Mouse (Mus musculus) CH12.LX (cell line): ENCODE results near the gene Slc5a8. TPM values are rescaled to one million over a fixed set of nuclear protein-coding genes. Genes with fewer than 3 reads are reported as not detected.
A peak's percentile ranks its signal among the peaks of the same experiment; 100 is the strongest.

ENCODE experiments used
- DNase-seq: peaks from one replicate; pipeline ENCODE4 v3.0.0-alpha.2; 2013; ENCODE audit errors: extremely low read depth
- H3K27ac ChIP-seq: 2 replicates; pipeline ENCODE4 v1.5.1; 2012; ENCODE audit warnings: low read depth, mild to moderate bottlenecking, control low read depth, moderate library complexity; ENCODE audit not compliant: insufficient read depth
- H3K27me3 ChIP-seq: replicated peaks from 2 replicates; pipeline ENCODE3; 2012; ENCODE audit warnings: inconsistent platforms
- H3K36me3 ChIP-seq, 2 experiments: replicated peaks in 1 of 2; 2 replicates each; pipeline versions ENCODE3 to v1.6.1; 2012; ENCODE audit warnings: inconsistent platforms in 1 of 2, low read length in 1 of 2, mild to moderate bottlenecking in 1 of 2, mixed read lengths in 1 of 2, moderate library complexity in 1 of 2; ENCODE audit not compliant: control insufficient read depth in 1 of 2, insufficient read depth in 1 of 2
- H3K4me1 ChIP-seq, 2 experiments: 2 replicates each; pipeline ENCODE4 v1.6.1; 2012; ENCODE audit warnings: inconsistent platforms in 1 of 2, moderate library complexity in 1 of 2; ENCODE audit not compliant: insufficient read depth in 2 of 2, control insufficient read depth in 1 of 2
- H3K4me2 ChIP-seq: 2 replicates; pipeline ENCODE4 v1.6.1; 2012; ENCODE audit warnings: low read depth, mild to moderate bottlenecking, control low read depth; ENCODE audit not compliant: poor library complexity, insufficient read depth, severe bottlenecking
- H3K4me3 ChIP-seq, 3 experiments: fragments of 150-350 bp in 1 of 3; sonication (generic) in 1 of 3; replicated peaks in 1 of 3; 2 replicates each; pipeline versions ENCODE3 to v1.5.1; 2011 to 2012; ENCODE audit warnings: low read depth in 2 of 3, low read length in 2 of 3, mild to moderate bottlenecking in 2 of 3, moderate library complexity in 2 of 3, control low read depth in 1 of 3, improper control_type of control experiment in 1 of 3, inconsistent platforms in 1 of 3, mixed read lengths in 1 of 3; ENCODE audit not compliant: poor library complexity in 1 of 3
- H3K79me2 ChIP-seq: replicated peaks from 2 replicates; pipeline ENCODE4 v1.6.1; 2012; ENCODE audit warnings: mild to moderate bottlenecking, moderate library complexity; ENCODE audit not compliant: control insufficient read depth, poor library complexity, insufficient read depth, severe bottlenecking; ENCODE audit errors: extremely low read depth
- H3K9ac ChIP-seq: 2 replicates; pipeline ENCODE4 v1.6.1; 2012; ENCODE audit warnings: low read depth, mild to moderate bottlenecking, control low read depth, moderate library complexity; ENCODE audit not compliant: insufficient read depth
- H3K9me3 ChIP-seq: replicated peaks from 2 replicates; pipeline ENCODE3; 2012; ENCODE audit warnings: low read length, inconsistent platforms, mixed read lengths
- BHLHE40 ChIP-seq: IDR thresholded peaks from 2 replicates; pipeline ENCODE4 v1.6.1; 2011; ENCODE audit warnings: mild to moderate bottlenecking, low read depth, low read length, improper control_type of control experiment
- CHD1 ChIP-seq: IDR thresholded peaks from 2 replicates; pipeline ENCODE4 v1.6.1; 2012; ENCODE audit warnings: low read depth, low read length, improper control_type of control experiment, inconsistent platforms
- CHD2 ChIP-seq: IDR thresholded peaks from 2 replicates; pipeline ENCODE4 v1.6.1; 2011; ENCODE audit warnings: low read length, improper control_type of control experiment
- CTCF ChIP-seq, 2 experiments: IDR thresholded peaks in 1 of 2; conservative IDR thresholded peaks in 1 of 2; 2 replicates each; pipeline ENCODE4 v1.5.1; 2011 to 2012; ENCODE audit warnings: low read depth in 2 of 2, low read length in 2 of 2, improper control_type of control experiment in 1 of 2, inconsistent platforms in 1 of 2, mild to moderate bottlenecking in 1 of 2, moderate library complexity in 1 of 2
- ELF1 ChIP-seq: IDR thresholded peaks from 2 replicates; pipeline ENCODE4 v1.6.1; 2014; ENCODE audit warnings: low read depth, mild to moderate bottlenecking, inconsistent platforms, low read length, improper control_type of control experiment
- EP300 ChIP-seq: IDR thresholded peaks from 2 replicates; pipeline ENCODE4 v1.6.1; 2011; ENCODE audit warnings: low read length, improper control_type of control experiment
- ETS1 ChIP-seq: conservative IDR thresholded peaks from 2 replicates; pipeline ENCODE4 v1.6.1; 2012; ENCODE audit warnings: low read depth, mild to moderate bottlenecking, inconsistent platforms, low read length, improper control_type of control experiment, moderate library complexity
- HCFC1 ChIP-seq: IDR thresholded peaks from 2 replicates; pipeline ENCODE4 v1.6.1; 2012; ENCODE audit warnings: low read depth, mild to moderate bottlenecking, inconsistent platforms, low read length, improper control_type of control experiment
- JUN ChIP-seq: IDR thresholded peaks from 2 replicates; pipeline ENCODE4 v1.6.1; 2011; ENCODE audit warnings: low read depth, mild to moderate bottlenecking, low read length, improper control_type of control experiment, moderate library complexity; ENCODE audit not compliant: insufficient read depth
- JUND ChIP-seq: conservative IDR thresholded peaks from 2 replicates; pipeline ENCODE4 v1.6.1; 2011; ENCODE audit warnings: low read depth, low read length, improper control_type of control experiment
- MAFK ChIP-seq: IDR thresholded peaks from 2 replicates; pipeline ENCODE4 v1.6.1; 2011; ENCODE audit warnings: low read length, improper control_type of control experiment; ENCODE audit not compliant: insufficient replicate concordance
- MAX ChIP-seq: IDR thresholded peaks from 2 replicates; pipeline ENCODE4 v1.6.1; 2011; ENCODE audit warnings: low read length, improper control_type of control experiment
- RAD21 ChIP-seq: IDR thresholded peaks from 2 replicates; pipeline ENCODE4 v1.6.1; 2011; ENCODE audit warnings: low read depth, mild to moderate bottlenecking, low read length, improper control_type of control experiment, moderate library complexity
- RCOR1 ChIP-seq: conservative IDR thresholded peaks from 2 replicates; pipeline ENCODE4 v1.6.1; 2012; ENCODE audit warnings: low read depth, mild to moderate bottlenecking, inconsistent platforms, low read length, improper control_type of control experiment
- SIN3A ChIP-seq: IDR thresholded peaks from 2 replicates; pipeline ENCODE4 v1.6.1; 2012; ENCODE audit warnings: low read length, improper control_type of control experiment, inconsistent platforms
- SMC3 ChIP-seq: IDR thresholded peaks from 2 replicates; pipeline ENCODE4 v1.6.1; 2011; ENCODE audit warnings: low read depth, low read length, improper control_type of control experiment
- TCF12 ChIP-seq: IDR thresholded peaks from 2 replicates; pipeline ENCODE4 v1.6.1; 2014; ENCODE audit warnings: low read depth, mild to moderate bottlenecking, inconsistent platforms, low read length, improper control_type of control experiment
- UBTF ChIP-seq: IDR thresholded peaks from 2 replicates; pipeline ENCODE4 v1.6.1; 2012; ENCODE audit warnings: low read depth, mild to moderate bottlenecking, inconsistent platforms, low read length, improper control_type of control experiment, moderate library complexity
- USF1 ChIP-seq: IDR thresholded peaks from 2 replicates; pipeline ENCODE4 v1.6.1; 2014; ENCODE audit warnings: low read depth, mild to moderate bottlenecking, inconsistent platforms, low read length, improper control_type of control experiment
- ZMIZ1 ChIP-seq: IDR thresholded peaks from 2 replicates; pipeline ENCODE4 v1.6.1; 2012; ENCODE audit warnings: low read depth, mild to moderate bottlenecking, inconsistent platforms, low read length, improper control_type of control experiment
- dilution Hi-C: fragments of 300-500 bp; cut with MboI; formaldehyde crosslinking; loops from 2 replicates; pipeline ENCODE4 v1.14.3; 2020; ENCODE audit warnings: low sequenced_read_pairs; ENCODE audit not compliant: extremely low pct_unique_long_range_greater_than_20kb, extremely low pct_ligation_motif_present
- in situ Hi-C: fragments of 300-500 bp; cut with MboI; formaldehyde crosslinking; loops from 3 replicates; pipeline ENCODE4 v1.14.3; 2019; ENCODE audit warnings: low sequenced_read_pairs, low pct_ligation_motif_present, low pct_unique_long_range_greater_than_20kb, mixed read lengths
- polyA plus RNA-seq: library from polyadenylated mRNA; unstranded; fragments of >175 nt; gene quantifications from 2 replicates; pipeline ENCODE4 v1.2.1, GENCODE M21; 2012; ENCODE audit warnings: low read depth; ENCODE audit not compliant: insufficient read length
- total RNA-seq, 2 experiments: library from RNA; depleted of rRNA; stranded (reverse); fragments of 300-350 nt in 1 of 2; fragments of >200 nt in 1 of 2; gene quantifications; 2 replicates each; pipeline ENCODE4 v1.2.3; 2012 to 2014

The Slc5a8 gene
- total and polyA plus RNA-seq, 3 experiments: 0.23 to 1.5 (median 0.31) TPM

GRCm38 (mm10) chr10:88884836-88885235 lies 956 bp upstream of the Slc5a8 start:
- DNase-seq: no peak
- no peaks in the 10 kb centered on the region for H3K4me1 ChIP-seq
- peaks cover 2% of the 10 kb centered on the region for H3K27me3 ChIP-seq
- TF ChIP-seq CTCF (conservative IDR thresholded peaks at IDR 0.05 in 1 of 2, IDR thresholded peaks at IDR 0.05 in 1 of 2; ENCODE audit: low read depth in 2 of 2, low read length in 2 of 2): peak in 1 of 2 experiments; percentile 46; a peak in 2 of 4 replicates
- no peak for TF ChIP-seq RCOR1
- peak; percentile 31 for TF ChIP-seq SMC3
- no peak for TF ChIP-seq ETS1
- peak; percentile 28 for TF ChIP-seq RAD21
- TF ChIP-seq UBTF: no peak
- H3K36me3 ChIP-seq: no peaks in the 10 kb centered on the region
- H3K4me3 ChIP-seq: no peak overlapping the region
- no peaks in the 10 kb centered on the region for H3K79me2 ChIP-seq
- dilution Hi-C loops: no loop called here
- no peak overlapping the region for H3K27ac ChIP-seq
- no peaks in the 10 kb centered on the region for H3K9me3 ChIP-seq
- no peak overlapping the region for H3K9ac ChIP-seq
- in situ Hi-C loops: no loop called here
- H3K4me2 ChIP-seq: no peak overlapping the region

DNA sequence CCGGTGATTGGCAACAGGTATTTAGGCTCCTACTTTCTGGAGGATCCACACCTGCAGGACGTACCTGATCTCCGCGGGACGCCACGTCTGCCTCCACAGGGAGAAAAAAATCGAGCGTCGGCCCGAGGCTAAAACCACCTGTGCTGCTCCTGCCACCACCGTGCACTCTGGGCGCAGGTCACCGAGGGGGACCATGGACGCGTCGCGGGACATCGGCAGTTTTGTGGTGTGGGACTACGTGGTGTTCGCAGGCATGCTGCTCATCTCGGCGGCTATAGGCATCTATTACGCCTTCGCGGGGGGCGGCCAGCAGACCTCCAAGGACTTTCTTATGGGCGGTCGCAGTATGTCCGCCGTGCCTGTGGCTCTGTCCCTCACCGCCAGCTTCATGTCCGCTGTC lies 322 bp downstream of the Slc5a8 start:
- in situ Hi-C loops (no loop called here), dilution Hi-C loops (no loop called here)
- no peaks in the 10 kb centered on the region for H3K27me3 ChIP-seq
- H3K9ac ChIP-seq: no peak overlapping the region
- no peak overlapping the region for H3K27ac ChIP-seq
- DNase-seq: no peak
- no peaks in the 10 kb centered on the region for H3K79me2 ChIP-seq
- no peak overlapping the region for H3K4me3 ChIP-seq
- no peak overlapping the region for H3K4me2 ChIP-seq
- no peaks in the 10 kb centered on the region for H3K36me3 ChIP-seq
- TF ChIP-seq USF1: no peak
- TF ChIP-seq HCFC1: no peak
- no peak for TF ChIP-seq ZMIZ1
- TF ChIP-seq JUN: no peak
- TF ChIP-seq ELF1: no peak
- TF ChIP-seq UBTF: no peak
- TF ChIP-seq EP300: no peak
- TF ChIP-seq SIN3A: no peak
- TF ChIP-seq ETS1: no peak
- TF ChIP-seq JUND: no peak
- no peak for TF ChIP-seq BHLHE40
- no peak for TF ChIP-seq CTCF (conservative IDR thresholded peaks at IDR 0.05 in 1 of 2, IDR thresholded peaks at IDR 0.05 in 1 of 2; ENCODE audit: low read depth in 2 of 2, low read length in 2 of 2)
- H3K9me3 ChIP-seq: no peaks in the 10 kb centered on the region
- peaks cover 0 to 1% of the 10 kb centered on the region in 2 experiments; a peak in 1 of 4 replicates for H3K4me1 ChIP-seq

DNA sequence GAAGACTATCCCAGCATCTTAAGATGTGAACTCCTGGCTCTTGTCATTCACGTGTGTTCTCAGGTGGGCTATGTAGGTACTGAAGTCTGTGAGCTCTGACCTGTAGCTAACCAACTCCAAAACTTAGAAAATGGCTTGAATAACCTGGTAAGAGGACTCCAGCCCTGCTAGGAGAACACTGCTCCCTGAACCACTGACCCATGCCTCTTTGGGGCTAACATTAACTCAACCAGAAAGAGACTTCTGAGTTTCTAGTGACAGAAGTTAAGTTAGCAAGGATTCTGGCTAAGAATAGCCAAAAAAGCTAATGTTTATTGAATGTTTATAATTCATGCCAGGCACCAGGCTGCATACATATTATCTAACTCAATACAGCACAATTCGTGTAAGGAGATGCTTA lies 2.6 kb downstream of the Slc5a8 start:
- dilution Hi-C loops (no loop called here), in situ Hi-C loops (no loop called here)
- H3K36me3 ChIP-seq: no peaks in the 10 kb centered on the region
- no peak for DNase-seq
- no peak overlapping the region for H3K9ac ChIP-seq
- H3K9me3 ChIP-seq: no peaks in the 10 kb centered on the region
- no peak overlapping the region for H3K4me2 ChIP-seq
- no peaks in the 10 kb centered on the region for H3K79me2 ChIP-seq
- no peaks in the 10 kb centered on the region for H3K27me3 ChIP-seq
- H3K4me1 ChIP-seq: peaks cover 0 to 3% of the 10 kb centered on the region in 2 experiments; a peak in 2 of 4 replicates
- no peak overlapping the region for H3K4me3 ChIP-seq
- H3K27ac ChIP-seq: no peak overlapping the region
- TF ChIP-seq CHD1 (no peak), MAX (no peak), MAFK (no peak), RAD21 (no peak), JUN (no peak), UBTF (no peak), EP300 (no peak), TCF12 (no peak), SIN3A (no peak), ZMIZ1 (no peak), CHD2 (no peak)
